Mouse (Mus musculus): ENCODE results near the gene Zfp786. TPM values are rescaled to one million over a fixed set of nuclear protein-coding genes. Genes with fewer than 3 reads are reported as not detected.

Gene Zfp786
- total and polyA plus RNA-seq, 3 experiments = 1.3 to 2.0 TPM; not detected in 1

- TF ChIP-seq GABPA (IDR thresholded peaks at IDR 0.05; ENCODE audit: low read depth, low read length) (no peak), ELF1 (IDR thresholded peaks at IDR 0.05; ENCODE audit: low read depth, low read length) (no peak), TCF12 (IDR thresholded peaks at IDR 0.05; ENCODE audit: low read depth, low read length) (no peak), JUND (IDR thresholded peaks at IDR 0.05; ENCODE audit: low read depth, low read length) (no peak), KAT2A (conservative IDR thresholded peaks at IDR 0.05; ENCODE audit: low read depth, low read length) (no peak), CTCF (IDR thresholded peaks at IDR 0.05 in 2 of 3, conservative IDR thresholded peaks at IDR 0.05 in 1 of 3; ENCODE audit: control insufficient read depth in 1 of 3, insufficient read depth in 1 of 3, low read depth in 2 of 3, low read length in 3 of 3, poor library complexity in 1 of 3, severe bottlenecking in 1 of 3) (no peak), POLR2AphosphoS5 (IDR thresholded peaks at IDR 0.05; ENCODE audit: borderline replicate concordance, low read depth, low read length) (no peak), MAFK (IDR thresholded peaks at IDR 0.05; ENCODE audit: borderline replicate concordance, low read depth, low read length) (no peak), POLR2A (IDR thresholded peaks at IDR 0.05; ENCODE audit: control insufficient read depth in 1 of 2, insufficient read depth in 1 of 2, low read depth in 1 of 2, low read length in 2 of 2, poor library complexity in 1 of 2) (no peak), ZNF384 (IDR thresholded peaks at IDR 0.05; ENCODE audit: low read depth, low read length) (no peak), MYC (IDR thresholded peaks at IDR 0.05; ENCODE audit: low read depth, low read length) (0 out of 2 replicates have a peak, but pooled peaks have one; percentile 9), USF2 (IDR thresholded peaks at IDR 0.05; ENCODE audit: borderline replicate concordance in 1 of 2, insufficient read depth in 1 of 2, low read depth in 1 of 2, low read length in 2 of 2) (no peak), TAL1 (IDR thresholded peaks at IDR 0.05; ENCODE audit: low read length) (no peak), GATA1 (IDR thresholded peaks at IDR 0.05; ENCODE audit: low read depth, low read length) (peak; percentile 33; the same call in 1 of the 2 replicates), MAX (IDR thresholded peaks at IDR 0.05; ENCODE audit: low read length) (no peak)
Measured at GRCm38 (mm10) chr6:47841831-47842230, 11.2 kb upstream of the Zfp786 start (continued).

- DNase-seq (ENCODE audit: low read depth, low spot score) = peak; percentile 65
- peaks cover 16 to 22% of the 10 kb centered on the region in 2 experiments for H3K4me1 ChIP-seq (ENCODE audit: control insufficient read depth in 1 of 2, insufficient read depth in 2 of 2, low read length in 2 of 2)
- no peaks in the 10 kb centered on the region for H3K27me3 ChIP-seq (ENCODE audit: control insufficient read depth in 1 of 2, insufficient read depth in 2 of 2, low read length in 2 of 2)
Measured at GRCm38 (mm10) chr6:47841077-47841476, 10.4 kb upstream of the Zfp786 start.

More at GRCm38 (mm10) chr6:47841077-47841476, 10.4 kb upstream of the Zfp786 start:
- Histone ChIP-seq H3K4me3 (ENCODE audit: control insufficient read depth in 1 of 2, insufficient read depth in 1 of 2, low read depth in 2 of 2, low read length in 2 of 2) (no peak overlapping the region), H3K79me2 (ENCODE audit: control insufficient read depth, insufficient read depth, low read length, poor library complexity) (peaks cover 15% of the 10 kb centered on the region), H3K27ac (ENCODE audit: control insufficient read depth, low read depth, low read length) (no peak overlapping the region), H3K9me3 (replicated peaks; ENCODE audit: insufficient read depth, low read length) (no peaks in the 10 kb centered on the region), H3K9ac (ENCODE audit: control insufficient read depth, low read depth, low read length, poor library complexity, severe bottlenecking) (no peak overlapping the region), H3K36me3 (ENCODE audit: control insufficient read depth in 1 of 2, insufficient read depth in 2 of 2, low read length in 2 of 2) (peaks cover 4 to 38% of the 10 kb centered on the region in 2 experiments; a peak in 3 of 4 replicates)
- TF ChIP-seq EP300 (IDR thresholded peaks at IDR 0.05; ENCODE audit: low read depth in 1 of 2, low read length in 2 of 2) (0 out of 4 replicates have a peak, but pooled peaks of 1 of the 2 experiments have one; percentile 12), ZNF384 (IDR thresholded peaks at IDR 0.05; ENCODE audit: low read depth, low read length) (0 out of 2 replicates have a peak, but pooled peaks have one; percentile 17), ZMIZ1 (IDR thresholded peaks at IDR 0.05; ENCODE audit: low read depth, low read length) (no peak), MYB (IDR thresholded peaks at IDR 0.05; ENCODE audit: low read depth, low read length) (no peak), GABPA (IDR thresholded peaks at IDR 0.05; ENCODE audit: low read depth, low read length) (no peak), ETS1 (IDR thresholded peaks at IDR 0.05; ENCODE audit: low read depth, low read length) (no peak), USF2 (IDR thresholded peaks at IDR 0.05; ENCODE audit: borderline replicate concordance in 1 of 2, insufficient read depth in 1 of 2, low read depth in 1 of 2, low read length in 2 of 2) (no peak), KAT2A (conservative IDR thresholded peaks at IDR 0.05; ENCODE audit: low read depth, low read length) (no peak), MAFK (IDR thresholded peaks at IDR 0.05; ENCODE audit: borderline replicate concordance, low read depth, low read length) (no peak), BHLHE40 (IDR thresholded peaks at IDR 0.05; ENCODE audit: borderline replicate concordance, low read depth, low read length) (no peak), ELF1 (IDR thresholded peaks at IDR 0.05; ENCODE audit: low read depth, low read length) (peak; percentile 13; the same call in 1 of the 2 replicates), MEF2A (IDR thresholded peaks at IDR 0.05; ENCODE audit: extremely low read depth, insufficient replicate concordance, low read depth, low read length, poor library complexity, severe bottlenecking) (no peak)

Data from MEL (cell line).